Mouse (Mus musculus): Measurements from ENCODE around the gene Cntn3. TPM values are rescaled to one million over a fixed set of nuclear protein-coding genes. Genes with fewer than 3 reads are reported as not detected.

The Cntn3 gene
- polyA plus RNA-seq, 1 experiment from 2014 or later = 1.5 TPM

- H3K9me3 ChIP-seq (ENCODE audit: control insufficient read depth, low read length) = no peaks in the 10 kb centered on the region
- H3K27me3 ChIP-seq (ENCODE audit: control insufficient read depth, insufficient read depth, low read length) = no peaks in the 10 kb centered on the region
- WGBS = 95% methylated on average over 1 of the region's 1 CpGs
- no peaks in the 10 kb centered on the region for H3K36me3 ChIP-seq (ENCODE audit: control insufficient read depth, insufficient read depth, low read length)
- no peak overlapping the region for H3K27ac ChIP-seq (ENCODE audit: low read depth, low read length)
- no peak overlapping the region for H3K9ac ChIP-seq (ENCODE audit: low read depth, low read length)
- H3K4me1 ChIP-seq (replicated peaks; ENCODE audit: control insufficient read depth, insufficient read depth, low read length) = no peaks in the 10 kb centered on the region
- H3K4me3 ChIP-seq (ENCODE audit: low read depth, low read length) = no peak overlapping the region
- ATAC-seq (ENCODE audit: low FRiP score) = no peak
- DNase-seq (ENCODE audit: low spot score) = no peak
- H3K4me2 ChIP-seq (replicated peaks; ENCODE audit: low read depth, low read length) = no peak overlapping the region
These were observed 341.9 kb downstream of the Cntn3 start for GRCm38 (mm10) chr6:102231015-102231414.

GRCm38 (mm10) chr6:102186316-102186715 lies 386.6 kb downstream of the Cntn3 start:
- Histone ChIP-seq H3K4me1 (replicated peaks; ENCODE audit: control insufficient read depth, insufficient read depth, low read length) (no peaks in the 10 kb centered on the region), H3K27me3 (ENCODE audit: control insufficient read depth, insufficient read depth, low read length) (no peaks in the 10 kb centered on the region), H3K36me3 (ENCODE audit: control insufficient read depth, insufficient read depth, low read length) (no peaks in the 10 kb centered on the region), H3K4me3 (ENCODE audit: low read depth, low read length) (no peak overlapping the region), H3K4me2 (replicated peaks; ENCODE audit: low read depth, low read length) (no peak overlapping the region), H3K9me3 (ENCODE audit: control insufficient read depth, low read length) (no peaks in the 10 kb centered on the region), H3K9ac (ENCODE audit: low read depth, low read length) (no peak overlapping the region), H3K27ac (ENCODE audit: low read depth, low read length) (no peak overlapping the region)
- WGBS = 49% methylated on average over 1 of the region's 1 CpGs
- DNase-seq (ENCODE audit: low spot score) (no peak), ATAC-seq (ENCODE audit: low FRiP score) (no peak)

- DNase-seq (ENCODE audit: low spot score) (peak; percentile 64), ATAC-seq (ENCODE audit: low FRiP score) (peak; percentile 45; the same call in 1 of the 2 replicates)
- H3K27me3 ChIP-seq (ENCODE audit: control insufficient read depth, insufficient read depth, low read length) = no peaks in the 10 kb centered on the region
- H3K27ac ChIP-seq (ENCODE audit: low read depth, low read length) = no peak overlapping the region
- WGBS = 47% methylated on average over 6 of the region's 6 CpGs
- H3K4me1 ChIP-seq (replicated peaks; ENCODE audit: control insufficient read depth, insufficient read depth, low read length) = no peaks in the 10 kb centered on the region
- H3K9ac ChIP-seq (ENCODE audit: low read depth, low read length) = no peak overlapping the region
- H3K9me3 ChIP-seq (ENCODE audit: control insufficient read depth, low read length) = no peaks in the 10 kb centered on the region
- no peak overlapping the region for H3K4me2 ChIP-seq (replicated peaks; ENCODE audit: low read depth, low read length)
- no peaks in the 10 kb centered on the region for H3K36me3 ChIP-seq (ENCODE audit: control insufficient read depth, insufficient read depth, low read length)
- H3K4me3 ChIP-seq (ENCODE audit: low read depth, low read length) = no peak overlapping the region
These were observed 402.0 kb downstream of the Cntn3 start for GRCm38 (mm10) chr6:102170913-102171312.

GRCm38 (mm10) chr6:102161186-102161585 lies 411.7 kb downstream of the Cntn3 start:
- Histone ChIP-seq H3K4me2 (replicated peaks; ENCODE audit: low read depth, low read length) (no peak overlapping the region), H3K9me3 (ENCODE audit: control insufficient read depth, low read length) (no peaks in the 10 kb centered on the region), H3K9ac (ENCODE audit: low read depth, low read length) (no peak overlapping the region), H3K4me3 (ENCODE audit: low read depth, low read length) (no peak overlapping the region), H3K27me3 (ENCODE audit: control insufficient read depth, insufficient read depth, low read length) (no peaks in the 10 kb centered on the region), H3K4me1 (replicated peaks; ENCODE audit: control insufficient read depth, insufficient read depth, low read length) (no peaks in the 10 kb centered on the region), H3K36me3 (ENCODE audit: control insufficient read depth, insufficient read depth, low read length) (no peaks in the 10 kb centered on the region), H3K27ac (ENCODE audit: low read depth, low read length) (no peak overlapping the region)
- DNase-seq (ENCODE audit: low spot score) (no peak), ATAC-seq (ENCODE audit: low FRiP score) (no peak)
- WGBS = 89% methylated on average over 3 of the region's 3 CpGs

- H3K27me3 ChIP-seq (ENCODE audit: control insufficient read depth, insufficient read depth, low read length) = no peaks in the 10 kb centered on the region
- H3K27ac ChIP-seq (ENCODE audit: low read depth, low read length) = no peak overlapping the region
- WGBS = 94% methylated on average over 4 of the region's 4 CpGs
- no peak overlapping the region for H3K9ac ChIP-seq (ENCODE audit: low read depth, low read length)
- no peaks in the 10 kb centered on the region for H3K9me3 ChIP-seq (ENCODE audit: control insufficient read depth, low read length)
- no peak overlapping the region for H3K4me3 ChIP-seq (ENCODE audit: low read depth, low read length)
- H3K4me2 ChIP-seq (replicated peaks; ENCODE audit: low read depth, low read length) = no peak overlapping the region
- H3K4me1 ChIP-seq (replicated peaks; ENCODE audit: control insufficient read depth, insufficient read depth, low read length) = no peaks in the 10 kb centered on the region
- ATAC-seq (ENCODE audit: low FRiP score) = no peak
- H3K36me3 ChIP-seq (ENCODE audit: control insufficient read depth, insufficient read depth, low read length) = no peaks in the 10 kb centered on the region
- no peak for DNase-seq (ENCODE audit: low spot score)
These were observed 451.2 kb downstream of the Cntn3 start for GRCm38 (mm10) chr6:102121676-102122075.

GRCm38 (mm10) chr6:102120003-102120402 lies 452.9 kb downstream of the Cntn3 start:
- no peaks in the 10 kb centered on the region for H3K9me3 ChIP-seq (ENCODE audit: control insufficient read depth, low read length)
- ATAC-seq (ENCODE audit: low FRiP score) (no peak), DNase-seq (ENCODE audit: low spot score) (no peak)
- H3K9ac ChIP-seq (ENCODE audit: low read depth, low read length) = no peak overlapping the region
- H3K4me2 ChIP-seq (replicated peaks; ENCODE audit: low read depth, low read length) = no peak overlapping the region
- WGBS = 79% methylated on average over 2 of the region's 2 CpGs
- no peaks in the 10 kb centered on the region for H3K36me3 ChIP-seq (ENCODE audit: control insufficient read depth, insufficient read depth, low read length)
- no peak overlapping the region for H3K4me3 ChIP-seq (ENCODE audit: low read depth, low read length)
- H3K27ac ChIP-seq (ENCODE audit: low read depth, low read length) = no peak overlapping the region
- no peaks in the 10 kb centered on the region for H3K4me1 ChIP-seq (replicated peaks; ENCODE audit: control insufficient read depth, insufficient read depth, low read length)
- no peaks in the 10 kb centered on the region for H3K27me3 ChIP-seq (ENCODE audit: control insufficient read depth, insufficient read depth, low read length)

GRCm38 (mm10) chr6:102113629-102114028 lies 459.3 kb downstream of the Cntn3 start:
- Histone ChIP-seq H3K9me3 (ENCODE audit: control insufficient read depth, low read length) (no peaks in the 10 kb centered on the region), H3K9ac (ENCODE audit: low read depth, low read length) (no peak overlapping the region), H3K4me1 (replicated peaks; ENCODE audit: control insufficient read depth, insufficient read depth, low read length) (no peaks in the 10 kb centered on the region), H3K36me3 (ENCODE audit: control insufficient read depth, insufficient read depth, low read length) (no peaks in the 10 kb centered on the region), H3K27ac (ENCODE audit: low read depth, low read length) (no peak overlapping the region), H3K27me3 (ENCODE audit: control insufficient read depth, insufficient read depth, low read length) (no peaks in the 10 kb centered on the region), H3K4me3 (ENCODE audit: low read depth, low read length) (no peak overlapping the region), H3K4me2 (replicated peaks; ENCODE audit: low read depth, low read length) (no peak overlapping the region)
- ATAC-seq (ENCODE audit: low FRiP score) = no peak
- no peak for DNase-seq (ENCODE audit: low spot score)
- 72% methylated on average over 2 of the region's 2 CpGs for WGBS
